Mouse (Mus musculus) heart, adult 11 months (tissue): ENCODE results near the gene Zfp606.

ENCODE experiments used
- DNase-seq: peaks from one replicate; pipeline ENCODE4 v3.0.0; 2022

Gene Zfp606

DNA sequence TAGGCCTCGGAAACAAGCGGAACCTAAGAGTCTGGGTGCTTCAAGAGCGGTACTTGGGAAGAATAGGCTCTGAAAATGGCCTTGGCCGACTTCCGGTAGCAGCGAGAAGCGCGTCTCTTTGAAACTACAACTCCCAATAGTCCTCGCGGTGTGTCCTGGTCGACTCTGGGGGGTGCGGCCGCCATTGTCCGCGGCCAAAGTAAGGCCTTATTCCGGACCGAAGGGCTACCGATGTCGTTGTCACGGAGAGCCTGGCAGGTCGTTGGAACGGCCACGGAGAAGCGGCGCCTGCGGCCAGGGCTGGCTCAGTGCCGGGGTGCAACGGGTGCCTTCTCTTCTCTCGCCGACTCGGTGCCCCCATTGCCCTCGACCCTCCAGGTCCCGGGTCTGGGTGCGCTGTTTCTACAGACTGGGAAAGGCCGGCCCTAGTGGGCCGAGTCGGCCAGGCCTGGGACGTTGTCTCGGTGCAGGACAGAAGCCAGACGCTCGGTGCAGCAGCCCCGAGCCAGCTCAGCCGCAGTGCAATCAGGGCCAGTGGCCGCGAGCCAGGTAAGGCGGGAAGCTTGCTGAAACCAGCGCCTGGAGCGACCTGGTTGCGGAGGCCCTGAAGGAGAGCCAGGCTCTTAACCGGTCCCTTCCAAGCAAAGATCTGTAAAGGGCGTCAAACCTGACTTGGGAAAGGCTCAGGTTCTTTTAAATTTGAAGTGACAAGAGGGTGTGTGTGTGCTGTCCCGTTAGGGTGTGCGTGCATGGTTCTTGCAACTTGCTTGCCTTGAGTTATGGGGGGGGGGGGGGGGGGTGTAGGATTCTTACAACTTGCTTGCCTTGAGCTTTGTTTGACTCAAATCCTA is at the start of gene Zfp606:
Zfp606 (plus strand) TSS at position 136 of the 851 bp plus-strand sequence.
- DNase-seq: peak; percentile 99

DNA sequence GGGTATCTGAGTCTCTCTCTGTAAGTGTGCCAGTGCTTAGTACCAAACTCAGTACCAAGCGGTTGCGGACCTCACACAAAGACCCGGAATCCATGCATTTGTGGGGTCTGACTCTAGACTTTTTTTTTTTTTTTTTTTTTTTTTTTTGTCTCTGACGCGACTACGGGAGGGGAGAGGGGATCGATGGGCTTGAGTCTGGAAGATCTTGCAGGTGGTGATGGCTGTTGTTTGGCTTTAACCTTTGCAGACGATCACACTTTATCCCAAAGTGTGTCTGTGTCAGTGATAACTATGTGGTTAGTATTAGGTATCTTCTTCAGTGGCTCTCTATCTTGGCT is 885 bp downstream of the Zfp606 start:
- no peak for DNase-seq

DNA sequence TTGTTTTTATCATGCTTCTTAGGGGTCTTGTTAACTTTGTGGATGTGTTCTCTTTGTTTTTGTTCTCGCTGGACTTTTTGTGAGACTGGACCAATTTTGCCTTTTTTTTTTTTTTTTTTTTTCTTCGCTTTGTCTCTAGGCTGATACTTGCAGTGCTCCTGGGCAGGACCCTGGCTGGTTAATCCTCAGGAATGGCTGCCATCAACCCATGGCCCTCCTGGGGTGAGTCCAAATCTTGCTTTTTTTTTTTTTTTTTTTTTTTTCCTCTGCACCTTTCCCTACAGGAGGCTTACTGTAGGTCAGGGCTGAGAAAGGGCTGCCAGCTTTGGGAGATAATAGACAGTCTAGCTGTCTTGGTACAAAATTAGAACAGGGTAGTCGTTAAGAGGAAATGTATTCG is 1.4 kb downstream of the Zfp606 start:
- no peak for DNase-seq

DNA sequence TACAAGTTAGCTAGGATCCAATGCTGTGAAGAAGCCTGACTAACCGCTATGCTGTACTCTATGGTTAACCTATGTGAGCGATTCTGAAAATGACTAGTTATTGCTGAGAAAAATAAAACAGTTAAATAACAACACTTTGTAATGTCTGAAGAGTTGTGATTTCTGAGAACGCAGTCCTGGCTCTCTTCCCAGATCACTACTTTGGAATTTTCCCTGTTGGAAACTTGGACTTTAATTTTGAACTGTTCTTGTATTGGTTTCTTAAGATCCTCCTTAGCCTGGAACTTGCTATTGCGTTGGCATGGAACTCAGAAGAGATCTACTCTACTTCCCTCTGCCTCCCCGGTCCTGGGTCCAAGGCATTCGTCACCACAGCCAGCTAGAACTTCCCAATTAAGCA is 5.7 kb downstream of the Zfp606 start:
- DNase-seq: no peak

DNA sequence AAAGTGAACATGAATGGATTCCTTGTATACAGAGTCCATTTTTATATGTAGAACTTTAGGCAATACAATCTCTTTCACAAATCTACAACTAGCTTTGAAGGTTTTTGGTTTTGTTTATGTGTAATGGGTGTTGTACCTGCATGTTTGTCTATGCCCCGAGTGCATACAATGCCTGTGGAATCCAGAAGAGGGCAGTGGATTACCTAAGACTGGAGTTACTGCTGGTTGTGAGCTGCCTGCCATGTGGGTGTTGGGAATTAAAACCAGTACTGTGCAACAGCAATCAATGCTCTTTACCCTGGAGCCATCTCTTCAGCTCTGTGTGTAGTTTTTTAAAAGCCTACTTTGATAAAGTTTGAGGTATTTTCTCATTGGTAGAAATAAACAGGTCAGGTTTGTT is 7.9 kb downstream of the Zfp606 start:
- no peak for DNase-seq

DNA sequence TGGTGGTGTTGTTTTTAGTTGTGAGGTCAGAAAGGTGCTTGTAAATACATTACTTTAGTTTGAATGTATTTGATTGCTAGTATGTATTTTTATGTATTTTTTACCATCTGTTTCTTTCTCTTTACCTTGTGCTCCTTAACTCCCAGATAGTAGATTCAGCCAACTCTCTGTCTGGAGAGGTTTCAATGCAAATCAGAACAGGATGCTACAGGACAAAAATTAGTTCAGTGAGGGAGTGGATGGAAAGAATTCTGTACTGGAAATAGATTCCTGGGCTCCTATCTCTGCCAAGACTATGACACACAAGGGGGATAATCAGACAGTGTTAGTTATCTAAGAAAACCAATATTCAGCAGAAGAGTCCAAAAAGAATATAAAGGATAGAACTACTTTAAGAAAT is 8.6 kb downstream of the Zfp606 start:
- no peak for DNase-seq

DNA sequence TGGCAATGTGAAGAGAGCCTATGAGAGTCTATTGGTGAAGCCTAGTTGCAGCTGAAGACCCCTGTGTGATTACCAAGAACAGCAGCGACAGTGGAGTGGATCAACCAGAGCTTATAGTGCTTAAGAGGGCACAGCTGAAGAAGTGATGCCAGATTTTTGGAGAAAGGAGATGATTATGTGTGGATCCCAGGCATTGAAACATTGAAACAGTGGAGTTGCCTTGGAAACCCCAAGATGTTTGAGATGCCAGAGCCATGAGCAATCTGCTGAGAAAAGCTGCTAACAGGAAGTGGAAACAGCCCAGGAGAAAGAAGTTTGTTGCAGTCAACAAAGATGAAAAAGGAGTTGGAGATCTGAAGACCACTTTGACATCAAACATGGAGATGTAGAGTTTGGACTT is 32.8 kb downstream of the Zfp606 start:
- DNase-seq: peak; percentile 78

DNA sequence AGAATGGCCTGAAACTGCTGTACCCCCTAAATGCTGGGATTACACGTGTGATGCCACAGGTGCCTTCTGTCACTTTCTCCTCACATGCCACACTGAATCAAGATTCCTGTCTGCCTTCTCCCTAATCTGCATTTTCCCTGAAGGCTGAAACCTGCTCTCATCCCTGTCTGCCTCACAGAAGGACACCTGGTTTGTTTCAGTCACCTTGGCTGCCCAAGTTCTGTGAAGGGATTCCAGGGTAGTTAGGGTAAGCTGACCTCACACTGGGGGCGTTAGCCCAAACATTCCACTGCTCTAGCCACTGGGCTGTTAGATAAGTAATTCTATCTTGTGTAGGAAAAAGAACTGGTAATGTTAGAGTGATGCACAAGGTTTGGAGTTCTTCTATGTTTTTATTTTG is 34.1 kb downstream of the Zfp606 start, which contains the start of gene 2900092C05Rik:
2900092C05Rik (plus strand) TSS at position 301 of the 400 bp plus-strand sequence.
- peak; percentile 23 for DNase-seq
